Mouse (Mus musculus) embryonic facial prominence, embryonic 13.5 days (tissue): Measurements from ENCODE around the gene Zc3h12d. TPM values are rescaled to one million over a fixed set of nuclear protein-coding genes. Genes with fewer than 3 reads are reported as not detected.

ENCODE experiments used
- ATAC-seq: fragments of 200-750 bp; cut with Nextera tagmentation; 2 replicates; pipeline ENCODE4 v1.8.0; 2017; ENCODE audit warnings: low read depth; ENCODE audit not compliant: insufficient number of reproducible peaks, insufficient read depth, low FRiP score, low TSS enrichment
- H3K27ac ChIP-seq: fragments of 300-500 bp; sonication (generic); 2 replicates; pipeline ENCODE4 v1.5.1; 2015; ENCODE audit warnings: moderate library complexity, mild to moderate bottlenecking, inconsistent platforms
- H3K27me3 ChIP-seq: fragments of 300-500 bp; sonication (generic); 2 replicates; pipeline ENCODE4 v1.6.1; 2015; ENCODE audit warnings: mild to moderate bottlenecking, inconsistent platforms
- H3K36me3 ChIP-seq: fragments of 300-500 bp; sonication (generic); 2 replicates; pipeline ENCODE4 v1.6.1; 2015; ENCODE audit warnings: mild to moderate bottlenecking, inconsistent platforms
- H3K4me1 ChIP-seq: fragments of 300-500 bp; sonication (generic); 2 replicates; pipeline ENCODE4 v1.6.1; 2015; ENCODE audit warnings: inconsistent platforms
- H3K4me2 ChIP-seq: fragments of 300-500 bp; sonication (generic); 2 replicates; pipeline ENCODE4 v1.6.1; 2015; ENCODE audit warnings: moderate library complexity, mild to moderate bottlenecking, inconsistent platforms
- H3K4me3 ChIP-seq: fragments of 300-500 bp; sonication (generic); 2 replicates; pipeline ENCODE4 v1.5.1; 2015; ENCODE audit warnings: mild to moderate bottlenecking, inconsistent platforms
- H3K9ac ChIP-seq: fragments of 300-500 bp; sonication (generic); 2 replicates; pipeline ENCODE4 v1.6.1; 2015; ENCODE audit warnings: mild to moderate bottlenecking, inconsistent platforms
- H3K9me3 ChIP-seq: fragments of 300-500 bp; sonication (generic); 2 replicates; pipeline ENCODE4 v1.6.1; 2016; ENCODE audit warnings: inconsistent platforms
- WGBS: fragments of 180-500 bp; shearing (Covaris S2); methylation state at CpG from one replicate; pipeline ENCODE4 v1.1.7; 2015; ENCODE audit warnings: mixed read lengths; 5-methylcytosine and 5-hydroxymethylcytosine counted together
- microRNA-seq: library from miRNA; unstranded; fragments of <30 nt; microRNA quantifications from one replicate; pipeline ENCODE4, GENCODE M21; 2016
- polyA plus RNA-seq: library from polyadenylated mRNA; unstranded; fragments of >200 nt; fragmentation: Nextera tagmentation; extraction: Ambion mirVana; gene quantifications from 2 replicates; pipeline ENCODE4 v1.2.1, GENCODE M21; 2015

The Zc3h12d gene
- polyA plus RNA-seq, 1 experiment from 2014 or later: 0.13 TPM

DNA sequence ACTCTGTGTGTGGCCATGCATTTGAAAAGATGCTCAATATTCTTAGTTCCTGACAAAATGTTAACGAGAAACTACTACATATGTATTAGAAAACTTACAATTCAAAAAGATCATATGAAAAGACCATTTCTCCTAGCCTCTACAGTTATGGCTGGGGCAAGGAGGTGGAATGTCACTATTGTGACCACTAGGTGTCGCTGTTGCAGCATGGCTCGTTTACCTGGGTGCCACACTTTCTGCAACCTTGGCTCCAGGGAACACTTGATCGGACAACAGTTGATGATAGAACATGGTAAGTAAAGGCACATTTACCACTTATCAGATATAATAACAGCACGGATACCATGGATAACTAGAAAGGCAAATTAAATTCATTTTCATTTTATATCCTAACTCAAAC is 51.3 kb downstream of the Zc3h12d start:
- H3K4me2 ChIP-seq: no peak overlapping the region
- ATAC-seq: no peak
- peaks cover 3% of the 10 kb centered on the region; the same call in 1 of the 2 replicates for H3K4me1 ChIP-seq
- WGBS: 9% methylated on average over 5 of the region's 5 CpGs
- no peak overlapping the region for H3K9ac ChIP-seq
- no peaks in the 10 kb centered on the region for H3K27me3 ChIP-seq
- no peak overlapping the region for H3K4me3 ChIP-seq
- H3K27ac ChIP-seq: no peak overlapping the region
- H3K36me3 ChIP-seq: no peaks in the 10 kb centered on the region
- no peaks in the 10 kb centered on the region for H3K9me3 ChIP-seq

DNA sequence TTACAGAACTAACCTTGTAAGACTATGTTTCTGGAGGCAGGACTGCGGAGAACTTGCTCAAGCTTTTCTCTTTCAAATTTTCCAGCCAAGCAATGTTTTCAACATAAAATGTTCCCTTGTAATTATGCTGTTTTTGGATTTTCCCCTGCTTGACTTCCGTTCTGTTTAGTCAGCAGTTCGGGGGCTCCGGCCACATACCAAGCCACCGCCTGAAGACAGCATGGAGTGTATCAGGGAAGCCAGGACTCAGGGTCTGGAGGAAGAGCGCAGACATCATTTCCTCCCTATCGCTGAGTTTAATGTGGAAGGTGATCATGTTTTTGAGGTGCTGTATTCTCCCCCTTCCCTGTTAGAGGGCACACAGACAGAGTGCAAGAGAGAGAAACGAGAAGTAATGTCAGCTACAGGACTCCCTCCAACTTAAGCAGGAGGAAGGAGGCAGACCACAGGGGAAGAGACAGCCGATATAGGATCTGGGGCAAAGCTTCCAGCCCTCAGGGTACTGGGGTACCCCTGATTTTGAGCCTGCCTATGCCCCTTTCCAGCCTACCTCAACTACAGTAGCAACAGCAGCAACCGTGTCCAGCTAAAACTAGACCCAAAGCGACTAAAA is 56.1 kb downstream of the Zc3h12d start:
- Histone ChIP-seq H3K9me3 (no peaks in the 10 kb centered on the region), H3K4me3 (no peak overlapping the region), H3K27ac (0 out of 2 replicates have a peak overlapping the region, but pooled peaks have one; percentile 16), H3K36me3 (no peaks in the 10 kb centered on the region), H3K4me2 (no peak overlapping the region), H3K4me1 (peaks cover 4% of the 10 kb centered on the region; the same call in 1 of the 2 replicates), H3K9ac (no peak overlapping the region), H3K27me3 (no peaks in the 10 kb centered on the region)
- WGBS: 77% methylated on average over 11 of the region's 11 CpGs
- no peak for ATAC-seq

DNA sequence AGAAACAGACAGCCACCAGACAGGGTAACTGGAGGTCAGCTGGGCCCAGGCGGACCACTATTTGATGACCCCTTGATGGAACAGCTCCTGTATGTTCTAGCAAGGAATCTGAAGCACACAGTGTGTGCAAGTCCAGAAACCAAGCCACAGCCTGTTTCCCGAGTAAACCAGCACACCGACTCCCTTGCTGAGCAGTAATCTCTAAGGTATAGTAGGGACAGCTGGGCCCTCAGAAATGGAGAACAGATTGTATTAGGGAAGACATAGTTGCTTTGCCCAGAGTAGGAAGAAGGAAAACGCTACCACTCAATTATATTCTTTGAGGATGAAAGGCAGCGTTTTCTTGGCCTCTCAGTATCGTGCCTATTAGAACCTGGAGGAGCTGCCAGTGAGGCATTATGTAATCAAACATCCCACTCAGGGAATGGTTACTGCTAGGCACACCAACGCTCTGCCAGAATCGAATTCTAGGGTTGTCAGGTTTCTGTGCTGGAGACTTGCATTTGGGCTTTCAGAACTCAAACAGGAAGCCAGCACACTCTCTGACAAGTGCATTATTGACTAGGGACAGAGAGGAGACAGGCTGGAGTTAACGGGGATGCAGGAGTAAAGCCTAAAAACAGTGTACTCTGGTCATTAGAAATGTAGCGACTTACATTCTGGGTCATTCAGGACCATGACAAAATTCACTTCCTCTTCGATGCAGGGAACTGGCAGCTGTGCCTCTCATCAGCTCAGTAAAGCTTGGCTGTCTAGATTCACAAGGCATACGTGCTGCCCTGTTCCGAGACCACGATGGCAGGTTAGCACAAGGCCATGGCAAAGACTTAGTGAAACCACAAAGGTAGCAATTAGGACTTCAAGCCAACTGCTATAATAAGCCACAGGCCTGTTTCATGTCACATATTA is 68.7 kb downstream of the Zc3h12d start:
- Histone ChIP-seq H3K4me3 (no peak overlapping the region), H3K27me3 (no peaks in the 10 kb centered on the region), H3K9ac (no peak overlapping the region), H3K9me3 (no peaks in the 10 kb centered on the region; the same call in 1 of the 2 replicates), H3K36me3 (peaks cover 49% of the 10 kb centered on the region), H3K27ac (peak overlapping the region; percentile 55; the same call in 1 of the 2 replicates), H3K4me1 (no peaks in the 10 kb centered on the region), H3K4me2 (no peak overlapping the region)
- 84% methylated on average over 14 of the region's 14 CpGs for WGBS
- ATAC-seq: no peak

DNA sequence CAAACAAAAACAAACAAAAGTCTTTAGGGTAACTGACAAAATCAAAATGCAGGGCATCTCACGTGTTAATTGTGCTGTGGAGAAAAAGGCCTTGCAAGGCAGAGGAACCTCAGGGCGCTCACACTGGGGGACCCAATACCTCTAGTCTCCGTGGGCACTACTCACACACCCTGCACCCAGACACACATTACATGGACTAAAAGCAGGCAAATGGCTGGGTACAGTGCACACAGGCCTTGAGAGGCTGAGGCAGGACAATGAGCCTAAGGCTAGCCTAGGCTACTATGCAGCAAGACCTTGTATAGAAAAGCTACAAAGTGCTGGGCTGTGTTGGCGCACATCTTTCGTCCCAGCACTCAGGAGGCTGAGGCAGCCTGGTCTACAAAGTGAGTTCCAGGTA is 71.9 kb downstream of the Zc3h12d start:
- peaks cover 76% of the 10 kb centered on the region for H3K36me3 ChIP-seq
- no peak overlapping the region for H3K27ac ChIP-seq
- H3K4me3 ChIP-seq: no peak overlapping the region
- WGBS: 96% methylated on average over 5 of the region's 5 CpGs
- no peak overlapping the region for H3K9ac ChIP-seq
- no peak for ATAC-seq
- H3K27me3 ChIP-seq: no peaks in the 10 kb centered on the region
- no peak overlapping the region for H3K4me2 ChIP-seq
- no peaks in the 10 kb centered on the region for H3K4me1 ChIP-seq
- no peaks in the 10 kb centered on the region for H3K9me3 ChIP-seq

DNA sequence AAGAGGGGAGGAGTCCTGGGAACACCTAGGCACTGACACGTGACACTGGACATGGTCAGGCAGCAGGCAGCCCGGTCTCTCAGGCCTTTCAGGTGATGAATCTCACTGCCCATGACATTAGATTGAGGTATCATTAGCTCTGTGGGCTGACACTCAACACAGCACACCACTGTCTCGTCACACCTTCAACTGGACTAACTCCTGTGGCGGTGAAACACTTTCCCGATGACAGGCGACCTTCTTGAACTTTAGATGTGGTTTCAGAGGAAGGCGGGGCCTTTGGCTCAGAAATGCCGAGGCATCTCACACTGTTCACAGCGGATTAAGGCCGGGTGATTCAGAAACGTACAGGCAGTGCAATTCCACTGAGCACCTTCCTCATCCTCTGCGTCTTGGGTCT is 74.9 kb downstream of the Zc3h12d start:
- Histone ChIP-seq H3K4me3 (no peak overlapping the region), H3K4me2 (no peak overlapping the region), H3K27ac (no peak overlapping the region), H3K9ac (no peak overlapping the region), H3K27me3 (no peaks in the 10 kb centered on the region), H3K36me3 (peaks cover 70% of the 10 kb centered on the region), H3K9me3 (no peaks in the 10 kb centered on the region), H3K4me1 (peaks cover 3% of the 10 kb centered on the region)
- ATAC-seq: no peak
- WGBS: 80% methylated on average over 12 of the region's 12 CpGs

DNA sequence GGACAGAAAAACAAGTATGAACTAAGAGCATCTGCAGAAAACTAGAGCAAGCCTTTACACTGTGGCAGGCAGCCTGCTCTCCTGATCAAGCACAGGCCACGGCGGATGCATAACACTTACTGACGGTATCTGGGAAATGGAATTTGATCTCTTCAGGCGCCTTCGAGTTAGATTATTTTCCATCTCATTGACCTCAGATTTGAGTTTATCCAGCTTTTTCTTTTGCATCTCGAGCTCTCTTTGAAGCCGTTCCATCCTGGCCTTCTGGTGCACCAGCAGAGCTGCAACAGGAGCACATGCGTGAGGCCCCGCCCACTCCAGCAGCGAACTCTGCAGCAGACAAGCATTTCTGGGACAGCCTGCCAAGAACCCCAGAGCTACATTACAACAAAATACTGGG is 79.0 kb downstream of the Zc3h12d start:
- H3K4me2 ChIP-seq: no peak overlapping the region
- H3K4me3 ChIP-seq: no peak overlapping the region
- H3K9ac ChIP-seq: no peak overlapping the region
- no peaks in the 10 kb centered on the region for H3K9me3 ChIP-seq
- WGBS: 51% methylated on average over 10 of the region's 10 CpGs
- no peak overlapping the region for H3K27ac ChIP-seq
- peaks cover 9% of the 10 kb centered on the region for H3K4me1 ChIP-seq
- H3K27me3 ChIP-seq: no peaks in the 10 kb centered on the region
- no peak for ATAC-seq
- peaks cover 49% of the 10 kb centered on the region for H3K36me3 ChIP-seq

Small RNAs within 50 kb of the gene (microRNA-seq; reads per million reads assigned to microRNA genes)
- gene Mir5104: not detected

Other genes with a start within 250 kb of the Zc3h12d start
- gene Lrp11, start 242.7 kb upstream of the Zc3h12d start, polyA plus RNA-seq: 2.4 and 2.6 TPM in 2 replicates
- 60.8 and 67.2 TPM in 2 replicates for gene Nup43, start 165.0 kb upstream of the Zc3h12d start, polyA plus RNA-seq
- gene Pcmt1, start 151.3 kb upstream of the Zc3h12d start, polyA plus RNA-seq: 126 and 135 TPM in 2 replicates
- gene Lats1, start 151.3 kb upstream of the Zc3h12d start, polyA plus RNA-seq: 8.3 and 9.7 TPM in 2 replicates
- gene Katna1, start 106.5 kb upstream of the Zc3h12d start, polyA plus RNA-seq: 62.4 and 66.4 TPM in 2 replicates
- 75.7 and 86.2 TPM in 2 replicates for gene Ginm1, start 39.6 kb upstream of the Zc3h12d start, polyA plus RNA-seq
- gene Ppil4, start 39.6 kb upstream of the Zc3h12d start, polyA plus RNA-seq: 44.0 and 52.2 TPM in 2 replicates
- 28.7 and 28.8 TPM in 2 replicates for gene Tab2, start 123.8 kb downstream of the Zc3h12d start, polyA plus RNA-seq